Mouse (Mus musculus) liver, embryonic 14 days (tissue): ENCODE measurements around the gene Cep350. TPM values are rescaled to one million over a fixed set of nuclear protein-coding genes. Genes with fewer than 3 reads are reported as not detected.

Experiments
- polyA plus RNA-seq: library from polyadenylated mRNA; depleted of rRNA; stranded (reverse); fragments of >200 nt; gene quantifications from 2 replicates; pipeline ENCODE4 v1.2.3, GENCODE M21; 2012; rRNA removed

Gene Cep350
- polyA plus RNA-seq = 4.5 and 4.6 TPM in 2 replicates

GRCm38 (mm10) chr1:155973068-155973718 is at the start of gene Cep350:
Gene Cep350, minus strand, starts transcription at chr1:155973255.

GRCm38 (mm10) chr1:155812581-155813499 is 160.2 kb downstream of the Cep350 start, which contains the start of gene Qsox1:
Gene Qsox1, minus strand, starts transcription at chr1:155812889.

Other genes starting within 250 kb of the Cep350 start
- gene Lhx4, start 221.6 kb downstream of the Cep350 start, polyA plus RNA-seq = not detected in 2 replicates
- 14.4 and 15.6 TPM in 2 replicates for gene Qsox1, start 160.4 kb downstream of the Cep350 start, polyA plus RNA-seq
- gene Tor1aip2, start 62.1 kb upstream of the Cep350 start, polyA plus RNA-seq = 36.8 and 44.3 TPM in 2 replicates
- gene Tor1aip1, start 63.2 kb upstream of the Cep350 start, polyA plus RNA-seq = 7.6 and 8.4 TPM in 2 replicates
- 0.01 TPM in 1 of 2 replicates, not detected in the other for gene Fam163a, start 231.8 kb upstream of the Cep350 start, polyA plus RNA-seq